Mouse (Mus musculus) kidney, embryonic 16.5 days (tissue): ENCODE results near the gene Tbc1d15. TPM values are rescaled to one million over a fixed set of nuclear protein-coding genes. Genes with fewer than 3 reads are reported as not detected.

Experiments
- ATAC-seq: fragments of 200-750 bp; cut with Nextera tagmentation; 2 replicates; pipeline ENCODE4 v1.8.0; 2017; ENCODE audit warnings: moderate TSS enrichment; ENCODE audit not compliant: low FRiP score, low TSS enrichment
- H3K27ac ChIP-seq: fragments of 300-500 bp; sonication (generic); 2 replicates; pipeline ENCODE4 v1.5.1; 2014; ENCODE audit warnings: low read length
- H3K27me3 ChIP-seq: fragments of 300-500 bp; sonication (generic); 2 replicates; pipeline ENCODE4 v1.6.1; 2014; ENCODE audit warnings: low read length, control low read depth, mixed read lengths; ENCODE audit not compliant: insufficient read depth
- H3K36me3 ChIP-seq: fragments of 300-500 bp; sonication (generic); 2 replicates; pipeline ENCODE4 v1.6.1; 2014; ENCODE audit warnings: low read length, control low read depth, mixed read lengths; ENCODE audit not compliant: insufficient read depth
- H3K4me1 ChIP-seq: fragments of 300-500 bp; sonication (generic); 2 replicates; pipeline ENCODE4 v1.6.1; 2014; ENCODE audit warnings: low read length, control low read depth, mixed read lengths; ENCODE audit not compliant: insufficient read depth
- H3K4me2 ChIP-seq: fragments of 300-500 bp; sonication (generic); replicated peaks from 2 replicates; pipeline ENCODE4 v1.6.1; 2014; ENCODE audit warnings: low read depth, low read length
- H3K4me3 ChIP-seq: fragments of 300-500 bp; sonication (generic); 2 replicates; pipeline ENCODE4 v1.5.1; 2014; ENCODE audit warnings: mild to moderate bottlenecking, low read length
- H3K9ac ChIP-seq: fragments of 300-500 bp; sonication (generic); replicated peaks from 2 replicates; pipeline ENCODE4 v1.6.1; 2014; ENCODE audit warnings: low read length
- H3K9me3 ChIP-seq: fragments of 300-500 bp; sonication (generic); 2 replicates; pipeline ENCODE4 v1.6.1; 2016; ENCODE audit warnings: low read length, control low read depth
- WGBS: fragments of 180-500 bp; shearing (Covaris S2); extraction: QIAGEN DNeasy Blood & Tissue Kit; methylation state at CpG from one replicate; pipeline ENCODE4 v1.1.7; 2014; 5-methylcytosine and 5-hydroxymethylcytosine counted together
- polyA plus RNA-seq: library from polyadenylated mRNA; unstranded; fragments of >200 nt; fragmentation: Nextera tagmentation; extraction: Ambion mirVana; gene quantifications from 2 replicates; pipeline ENCODE4 v1.2.1, GENCODE M21; 2015

Tbc1d15 gene
- polyA plus RNA-seq, 1 experiment from 2014 or later: 51.0 TPM

DNA sequence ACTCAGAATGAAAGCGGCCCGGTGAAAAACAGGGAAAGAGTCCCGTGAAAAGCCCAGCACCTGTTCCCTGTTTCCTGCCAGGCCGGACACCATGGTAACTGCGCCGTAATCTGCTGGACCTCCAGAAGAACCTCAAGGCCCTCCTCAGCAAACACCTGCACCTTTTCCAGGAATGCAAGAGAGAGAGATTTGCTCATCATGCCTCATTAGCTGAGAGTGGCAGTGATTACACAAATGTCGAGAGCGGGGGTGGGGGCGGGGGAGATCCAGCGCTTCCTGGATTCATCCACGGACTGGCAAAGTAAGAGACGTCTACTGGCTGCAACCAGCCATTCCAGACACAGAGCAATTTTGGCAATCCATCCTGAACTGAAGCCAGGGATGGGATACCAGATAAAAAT lies 75.7 kb downstream of the Tbc1d15 start:
- H3K27ac ChIP-seq: no peak overlapping the region
- peak overlapping the region; percentile 24; the same call in 1 of the 2 replicates for H3K4me2 ChIP-seq
- H3K36me3 ChIP-seq: no peaks in the 10 kb centered on the region
- H3K4me3 ChIP-seq: no peak overlapping the region
- WGBS: 32% methylated on average over 12 of the region's 12 CpGs
- H3K9ac ChIP-seq: no peak overlapping the region
- no peaks in the 10 kb centered on the region for H3K9me3 ChIP-seq
- no peaks in the 10 kb centered on the region for H3K27me3 ChIP-seq
- ATAC-seq: no peak
- H3K4me1 ChIP-seq: no peaks in the 10 kb centered on the region

DNA sequence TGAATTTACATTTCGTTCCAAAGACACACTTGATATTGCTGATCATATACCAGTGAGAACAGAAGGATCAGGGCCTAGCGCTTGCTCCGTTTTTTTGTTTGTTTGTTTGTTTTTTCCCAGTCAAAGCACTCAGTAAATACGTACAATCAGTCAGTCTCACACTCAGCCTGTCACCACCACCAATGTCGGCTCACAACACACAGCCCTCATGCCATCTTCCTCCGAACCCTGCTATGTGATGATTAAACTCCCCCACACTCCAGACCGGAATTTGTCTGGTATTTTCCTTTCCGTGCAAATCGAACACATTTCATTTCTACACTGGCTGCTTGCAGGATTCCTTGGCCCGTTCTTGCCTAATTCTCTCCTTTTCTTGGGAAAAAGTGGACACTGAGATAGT lies 77.9 kb downstream of the Tbc1d15 start:
- no peaks in the 10 kb centered on the region for H3K36me3 ChIP-seq
- H3K4me3 ChIP-seq: no peak overlapping the region
- H3K4me2 ChIP-seq: no peak overlapping the region
- no peaks in the 10 kb centered on the region for H3K4me1 ChIP-seq
- WGBS: 59% methylated on average over 10 of the region's 10 CpGs
- no peaks in the 10 kb centered on the region for H3K27me3 ChIP-seq
- no peak overlapping the region for H3K9ac ChIP-seq
- no peaks in the 10 kb centered on the region for H3K9me3 ChIP-seq
- H3K27ac ChIP-seq: no peak overlapping the region
- no peak for ATAC-seq

DNA sequence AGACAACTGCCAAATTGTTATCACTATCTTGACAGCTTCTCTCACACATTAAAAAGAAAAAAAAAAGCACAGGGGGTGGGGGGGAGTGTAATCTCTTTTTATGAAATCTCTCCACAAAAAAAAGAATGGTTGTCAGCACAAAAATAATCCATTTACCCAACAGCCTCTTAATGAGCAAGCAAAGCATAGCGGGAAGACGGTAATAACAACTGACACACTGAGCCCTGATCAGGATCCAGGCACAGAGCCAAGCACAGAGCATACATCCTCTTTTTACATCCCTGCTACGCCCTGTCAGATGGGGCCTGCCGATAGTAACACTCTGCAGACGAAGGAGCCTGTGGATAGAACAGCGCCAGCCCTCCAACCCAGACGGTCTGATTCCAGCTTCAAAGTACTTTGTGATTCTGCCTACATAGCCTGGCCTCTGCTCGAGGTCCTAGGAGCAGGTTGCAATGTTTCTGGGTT lies 79.9 kb downstream of the Tbc1d15 start:
- no peaks in the 10 kb centered on the region for H3K9me3 ChIP-seq
- no peak overlapping the region for H3K27ac ChIP-seq
- WGBS: 61% methylated on average over 8 of the region's 8 CpGs
- no peak overlapping the region for H3K4me3 ChIP-seq
- no peaks in the 10 kb centered on the region for H3K27me3 ChIP-seq
- H3K4me2 ChIP-seq: no peak overlapping the region
- H3K9ac ChIP-seq: no peak overlapping the region
- no peaks in the 10 kb centered on the region for H3K4me1 ChIP-seq
- no peaks in the 10 kb centered on the region for H3K36me3 ChIP-seq
- no peak for ATAC-seq

DNA sequence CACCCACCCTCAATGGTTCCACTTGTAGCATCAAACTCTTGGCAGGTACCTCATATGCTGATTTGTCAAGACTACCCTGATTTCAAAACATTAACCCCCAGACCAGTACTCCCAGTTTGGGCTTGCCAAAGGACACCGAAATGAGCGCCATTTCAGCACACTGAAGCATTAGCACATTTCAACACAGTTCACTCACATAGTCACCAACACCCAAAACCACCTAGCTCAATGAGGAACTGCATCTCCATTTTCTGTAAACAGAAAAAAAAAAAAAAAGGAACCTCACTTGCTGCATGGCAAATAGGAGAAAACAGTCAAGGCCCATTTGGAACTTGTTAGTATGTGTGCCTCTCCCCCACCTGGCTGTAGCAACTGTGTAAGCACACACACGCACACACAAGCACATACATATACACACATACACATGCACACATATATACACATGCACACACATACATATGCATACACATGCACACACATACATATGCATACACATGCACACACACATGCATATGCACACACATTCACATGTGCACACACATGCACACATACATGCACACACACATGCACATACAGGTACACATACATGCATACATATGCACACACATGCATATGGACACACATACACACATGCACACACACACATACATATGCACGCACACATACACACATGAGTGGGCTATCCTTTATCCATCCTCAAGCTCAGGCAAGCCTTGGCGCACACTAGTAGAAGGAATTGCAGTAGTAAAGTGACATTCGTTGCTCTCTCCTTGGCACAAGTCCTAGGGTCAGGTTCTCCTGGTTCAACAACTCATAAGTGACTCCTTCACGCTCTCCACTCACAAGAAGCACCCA lies 80.5 kb downstream of the Tbc1d15 start:
- H3K36me3 ChIP-seq: no peaks in the 10 kb centered on the region
- no peak for ATAC-seq
- H3K4me1 ChIP-seq: no peaks in the 10 kb centered on the region
- 83% methylated on average over 7 of the region's 7 CpGs for WGBS
- no peak overlapping the region for H3K9ac ChIP-seq
- H3K4me2 ChIP-seq: no peak overlapping the region
- no peak overlapping the region for H3K27ac ChIP-seq
- H3K27me3 ChIP-seq: no peaks in the 10 kb centered on the region
- no peaks in the 10 kb centered on the region for H3K9me3 ChIP-seq
- H3K4me3 ChIP-seq: no peak overlapping the region

DNA sequence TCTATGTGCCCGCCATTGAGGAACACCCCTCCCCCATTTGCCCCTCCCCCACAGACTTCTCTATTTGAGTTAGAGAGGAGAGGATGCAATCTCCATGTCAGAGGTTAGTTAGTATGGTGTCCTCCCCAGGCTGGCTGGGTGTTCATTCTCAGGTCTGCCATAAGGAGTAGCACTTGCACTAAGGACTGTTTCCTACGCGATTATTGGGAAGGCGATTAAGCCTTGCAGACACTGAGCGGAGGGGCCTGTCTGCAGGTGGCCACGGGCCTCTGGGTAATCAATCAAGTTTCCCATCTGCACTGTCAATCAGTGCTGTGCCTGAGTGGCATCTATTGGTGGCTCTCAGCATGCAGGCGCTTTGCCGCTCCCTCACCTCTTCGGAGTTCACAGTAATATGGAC lies 81.9 kb downstream of the Tbc1d15 start:
- H3K4me3 ChIP-seq: no peak overlapping the region
- H3K27me3 ChIP-seq: peaks cover 2% of the 10 kb centered on the region; the same call in 1 of the 2 replicates
- no peak; the same call in 1 of the 2 replicates for ATAC-seq
- H3K9me3 ChIP-seq: no peaks in the 10 kb centered on the region
- H3K27ac ChIP-seq: no peak overlapping the region
- H3K4me2 ChIP-seq: no peak overlapping the region
- 39% methylated on average over 9 of the region's 9 CpGs for WGBS
- no peaks in the 10 kb centered on the region for H3K4me1 ChIP-seq
- H3K36me3 ChIP-seq: no peaks in the 10 kb centered on the region
- H3K9ac ChIP-seq: no peak overlapping the region

DNA sequence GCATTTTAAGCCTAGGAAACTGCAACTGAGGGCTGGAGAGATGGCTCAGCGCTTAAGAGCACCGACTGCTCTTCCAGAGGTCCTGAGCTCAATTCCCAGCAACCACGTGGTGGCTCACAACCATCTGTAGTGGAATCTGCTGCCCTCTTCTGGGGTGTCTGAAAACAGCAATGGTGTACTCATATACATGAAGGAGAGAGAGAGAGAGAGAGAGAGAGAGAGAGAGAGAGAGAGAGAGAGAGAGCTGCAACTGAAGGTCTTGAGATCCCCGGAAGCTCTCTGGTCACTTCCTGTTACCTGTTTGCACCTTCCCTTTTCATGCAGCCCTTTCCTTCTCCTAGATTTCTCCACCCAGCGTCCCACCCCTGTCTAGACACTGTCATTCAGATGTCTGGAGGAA lies 91.0 kb downstream of the Tbc1d15 start:
- no peak overlapping the region for H3K9ac ChIP-seq
- no peaks in the 10 kb centered on the region for H3K4me1 ChIP-seq
- 81% methylated on average over 5 of the region's 5 CpGs for WGBS
- no peaks in the 10 kb centered on the region for H3K9me3 ChIP-seq
- peaks cover 2% of the 10 kb centered on the region; the same call in 1 of the 2 replicates for H3K27me3 ChIP-seq
- no peak overlapping the region for H3K4me3 ChIP-seq
- H3K27ac ChIP-seq: no peak overlapping the region
- ATAC-seq: no peak
- no peaks in the 10 kb centered on the region for H3K36me3 ChIP-seq
- no peak overlapping the region for H3K4me2 ChIP-seq

Other genes starting within 250 kb of the Tbc1d15 start
- 0.06 TPM in 1 of 2 replicates, not detected in the other for gene Tph2, start 66.4 kb downstream of the Tbc1d15 start, polyA plus RNA-seq
- 4.7 and 4.9 TPM in 2 replicates for gene Rab21, start 64.1 kb upstream of the Tbc1d15 start, polyA plus RNA-seq
- gene Tmem19, start 111.0 kb upstream of the Tbc1d15 start, polyA plus RNA-seq: 43.3 and 44.3 TPM in 2 replicates
- gene Thap2, start 133.0 kb upstream of the Tbc1d15 start, polyA plus RNA-seq: 18.4 and 24.9 TPM in 2 replicates
- 17.0 and 20.8 TPM in 2 replicates for gene Zfc3h1, start 133.5 kb upstream of the Tbc1d15 start, polyA plus RNA-seq